Comparison of ENCODE assay signal across 10 mouse cellular contexts in genomic region chr10:80131316-80131951, GRCm38 (mm10). TPM values are rescaled to one million over a fixed set of nuclear protein-coding genes. Genes with fewer than 3 reads are reported as not detected.
DNase-seq lines count a peak whose midpoint lies in the region; ATAC-seq and TF ChIP-seq lines count a peak whose summit lies in the region.
"Had no signal": no experiment of that assay in that cellular context is flagged by ENCODE, and none has a peak within 500 bp of the region (broad histone marks: within the 10 kb centered on the region; RNA-seq: fewer than 3 reads in every experiment).

No protein-coding gene starts in this region.

- no peak for TF ChIP-seq POLR2A in cerebellum, adult 2 months (IDR thresholded peaks at IDR 0.05; ENCODE audit: borderline replicate concordance, insufficient read depth, low read length)

- peaks cover 95% of the 10 kb centered on the region for H3K36me3 ChIP-seq in megakaryocyte, embryonic 14.5 days (replicated peaks; ENCODE audit: low read length)
- H3K36me3 ChIP-seq in liver, embryonic 16.5 days (ENCODE audit: control insufficient read depth, insufficient read depth): peaks cover 46% of the 10 kb centered on the region

- no peak for TF ChIP-seq CTCF in cerebellum, adult 2 months (IDR thresholded peaks at IDR 0.05; ENCODE audit: borderline replicate concordance, insufficient read depth, low read depth, low read length)

- peaks cover 44% of the 10 kb centered on the region for H3K4me1 ChIP-seq in cerebellum, adult 2 months (ENCODE audit: control insufficient read depth, insufficient read depth, low read length)
- peaks cover 65% of the 10 kb centered on the region for H3K4me1 ChIP-seq in megakaryocyte, embryonic 14.5 days
- H3K4me1 ChIP-seq in liver, embryonic 16.5 days (ENCODE audit: control insufficient read depth, low read depth, low read length): peaks cover 19% of the 10 kb centered on the region

- no peak overlapping the region for H3K9ac ChIP-seq in liver, embryonic 16.5 days (ENCODE audit: low read depth, low read length)

- peak; percentile 29 to 52 for DNase-seq in cerebellum, adult 2 months
- DNase-seq in testis, postnatal 14 days (ENCODE audit: low spot score): peak; percentile 62
- no peak for DNase-seq in ovary, adult 18-20 months (ENCODE audit: low spot score)

- H3K4me2 ChIP-seq in liver, embryonic 16.5 days (ENCODE audit: low read depth, low read length): 0 out of 2 replicates have a peak overlapping the region, but pooled peaks have one; percentile 13

- H3K4me3 ChIP-seq in cerebellum, adult 2 months (replicated peaks; ENCODE audit: insufficient read depth, low read depth, low read length): no peak overlapping the region
- peak overlapping the region; percentile 64 for H3K4me3 ChIP-seq in megakaryocyte, embryonic 14.5 days (replicated peaks)
- H3K4me3 ChIP-seq in liver, embryonic 16.5 days (ENCODE audit: low read depth, low read length): no peak overlapping the region
- H3K4me3 ChIP-seq: erythroblast, embryonic 14.5 days had no signal

- no peak for ATAC-seq in cerebellum, adult (ENCODE audit: insufficient number of reproducible peaks, low FRiP score, low TSS enrichment)
- no peak for ATAC-seq in megakaryocyte, adult 5-6 weeks (ENCODE audit: poor library complexity, severe bottlenecking)
- ATAC-seq in granulocyte monocyte progenitor cell, adult 5-6 weeks (replicated peaks; ENCODE audit: poor library complexity, severe bottlenecking): peak; percentile 45
- ATAC-seq in liver, embryonic 16.5 days (ENCODE audit: low read depth): no peak

- no peaks in the 10 kb centered on the region for H3K9me3 ChIP-seq in megakaryocyte, embryonic 14.5 days
- no peaks in the 10 kb centered on the region for H3K9me3 ChIP-seq in liver, embryonic 16.5 days (replicated peaks; ENCODE audit: control insufficient read depth, low read length)

- H3K27me3 ChIP-seq in cerebellum, adult 2 months (ENCODE audit: control insufficient read depth, insufficient read depth, low read length): no peaks in the 10 kb centered on the region
- H3K27me3 ChIP-seq in megakaryocyte, embryonic 14.5 days (replicated peaks): no peaks in the 10 kb centered on the region
- H3K27me3 ChIP-seq in liver, embryonic 16.5 days (ENCODE audit: control insufficient read depth, insufficient read depth, low read depth, low read length): peaks cover 15% of the 10 kb centered on the region

- H3K27ac ChIP-seq in cerebellum, adult 2 months (ENCODE audit: insufficient read depth, low read length): no peak overlapping the region
- no peak overlapping the region for H3K27ac ChIP-seq in liver, embryonic 16.5 days (ENCODE audit: low read length)
- H3K27ac ChIP-seq: macrophage had no signal

- WGBS in cerebellum, adult 2 months: 41% methylated on average over 55 of the region's 55 CpGs
- WGBS in liver, embryonic 16.5 days (ENCODE audit: insufficient replicate concordance): 33% methylated on average over 55 of the region's 55 CpGs

RNA-seq across cellular contexts. Expression of gene Atp5d, which starts 7.0 kb away (rescaled TPM):
- 736 and 758 TPM in 2 replicates for polyA plus RNA-seq in cerebellum, adult 2 months (2012; rRNA removed)
- 1,192 and 1,533 TPM in 2 replicates for polyA plus RNA-seq in megakaryocyte, embryonic 14.5 days (2012; ENCODE audit: insufficient read depth, low replicate concordance)
- 161 and 162 TPM in 2 replicates for total RNA-seq in megakaryocyte, adult 5-6 weeks (2015)
- total RNA-seq in megakaryocyte, adult 5-6 weeks (2017): 31.0 and 34.7 TPM in 2 replicates
- total RNA-seq in granulocyte monocyte progenitor cell, adult 5-6 weeks (2014; fragmentation: Nextera tagmentation): 193 and 253 TPM in 2 replicates
- 47.4 and 49.6 TPM in 2 replicates for total RNA-seq in granulocyte monocyte progenitor cell, adult 5-6 weeks (2017)
- 288 and 309 TPM in 2 replicates for polyA plus RNA-seq in liver, embryonic 16.5 days (2015; fragmentation: Nextera tagmentation; extraction: Ambion mirVana)

RNA-seq across cellular contexts. Expression of gene Cbarp, which starts 9.2 kb away (rescaled TPM):
- 147 and 151 TPM in 2 replicates for polyA plus RNA-seq in cerebellum, adult 2 months (2012; rRNA removed)
- polyA plus RNA-seq in megakaryocyte, embryonic 14.5 days (2012; ENCODE audit: insufficient read depth, low replicate concordance): 4.8 and 11.7 TPM in 2 replicates
- 1.6 and 2.2 TPM in 2 replicates for total RNA-seq in megakaryocyte, adult 5-6 weeks (2015)
- total RNA-seq in megakaryocyte, adult 5-6 weeks (2017): 1.4 TPM in 1 of 2 replicates, not detected in the other
- 0.73 and 5.3 TPM in 2 replicates for total RNA-seq in granulocyte monocyte progenitor cell, adult 5-6 weeks (2014; fragmentation: Nextera tagmentation)
- total RNA-seq in granulocyte monocyte progenitor cell, adult 5-6 weeks (2017): 0.36 TPM in 1 of 2 replicates, not detected in the other
- 0.44 and 0.65 TPM in 2 replicates for polyA plus RNA-seq in liver, embryonic 16.5 days (2015; fragmentation: Nextera tagmentation; extraction: Ambion mirVana)

RNA-seq across cellular contexts. Expression of gene Stk11, which starts 15.8 kb away (rescaled TPM):
- 110 and 112 TPM in 2 replicates for polyA plus RNA-seq in cerebellum, adult 2 months (2012; rRNA removed)
- polyA plus RNA-seq in megakaryocyte, embryonic 14.5 days (2012; ENCODE audit: insufficient read depth, low replicate concordance): 153 and 200 TPM in 2 replicates
- 58.0 and 60.7 TPM in 2 replicates for total RNA-seq in megakaryocyte, adult 5-6 weeks (2015)
- total RNA-seq in megakaryocyte, adult 5-6 weeks (2017): 142 and 146 TPM in 2 replicates
- total RNA-seq in granulocyte monocyte progenitor cell, adult 5-6 weeks (2014; fragmentation: Nextera tagmentation): 94.5 and 150 TPM in 2 replicates
- total RNA-seq in granulocyte monocyte progenitor cell, adult 5-6 weeks (2017): 121 and 132 TPM in 2 replicates
- 13.2 and 14.4 TPM in 2 replicates for polyA plus RNA-seq in liver, embryonic 16.5 days (2015; fragmentation: Nextera tagmentation; extraction: Ambion mirVana)

RNA-seq across cellular contexts. Expression of gene Midn, which starts 16.6 kb away (rescaled TPM):
- polyA plus RNA-seq in cerebellum, adult 2 months (2012; rRNA removed): 26.1 and 26.5 TPM in 2 replicates
- polyA plus RNA-seq in megakaryocyte, embryonic 14.5 days (2012; ENCODE audit: insufficient read depth, low replicate concordance): 171 and 203 TPM in 2 replicates
- total RNA-seq in megakaryocyte, adult 5-6 weeks (2015): 29.5 and 29.6 TPM in 2 replicates
- 22.4 and 36.1 TPM in 2 replicates for total RNA-seq in megakaryocyte, adult 5-6 weeks (2017)
- 26.7 and 36.8 TPM in 2 replicates for total RNA-seq in granulocyte monocyte progenitor cell, adult 5-6 weeks (2014; fragmentation: Nextera tagmentation)
- total RNA-seq in granulocyte monocyte progenitor cell, adult 5-6 weeks (2017): 10.0 and 17.4 TPM in 2 replicates
- polyA plus RNA-seq in liver, embryonic 16.5 days (2015; fragmentation: Nextera tagmentation; extraction: Ambion mirVana): 2.3 and 2.6 TPM in 2 replicates

RNA-seq across cellular contexts. Expression of gene Sbno2, which starts 26.1 kb away (rescaled TPM):
- polyA plus RNA-seq in cerebellum, adult 2 months (2012; rRNA removed): 25.4 and 28.9 TPM in 2 replicates
- 151 and 347 TPM in 2 replicates for polyA plus RNA-seq in megakaryocyte, embryonic 14.5 days (2012; ENCODE audit: insufficient read depth, low replicate concordance)
- 32.4 and 33.0 TPM in 2 replicates for total RNA-seq in megakaryocyte, adult 5-6 weeks (2015)
- 41.9 and 46.7 TPM in 2 replicates for total RNA-seq in megakaryocyte, adult 5-6 weeks (2017)
- 42.4 and 43.6 TPM in 2 replicates for total RNA-seq in granulocyte monocyte progenitor cell, adult 5-6 weeks (2014; fragmentation: Nextera tagmentation)
- total RNA-seq in granulocyte monocyte progenitor cell, adult 5-6 weeks (2017): 18.0 and 24.5 TPM in 2 replicates
- 10.3 and 11.8 TPM in 2 replicates for polyA plus RNA-seq in liver, embryonic 16.5 days (2015; fragmentation: Nextera tagmentation; extraction: Ambion mirVana)

Comparison
In these comparisons a context has a peak if more than half of its experiments do, and no peak if none do; other contexts are left out.
1. RNA of gene Cbarp, which starts 9.2 kb away (polyA plus RNA-seq): 147 to 151 TPM in cerebellum, adult 2 months; 4.8 to 11.7 TPM in megakaryocyte, embryonic 14.5 days and 0.44 to 0.65 TPM in liver, embryonic 16.5 days; every median in the first group is over 10 times any median in the second.